Mouse (Mus musculus): ENCODE results near the gene Numa1. TPM values are rescaled to one million over a fixed set of nuclear protein-coding genes. Genes with fewer than 3 reads are reported as not detected.

Gene Numa1
- total RNA-seq, 1 experiment = 91.0 TPM

DNA sequence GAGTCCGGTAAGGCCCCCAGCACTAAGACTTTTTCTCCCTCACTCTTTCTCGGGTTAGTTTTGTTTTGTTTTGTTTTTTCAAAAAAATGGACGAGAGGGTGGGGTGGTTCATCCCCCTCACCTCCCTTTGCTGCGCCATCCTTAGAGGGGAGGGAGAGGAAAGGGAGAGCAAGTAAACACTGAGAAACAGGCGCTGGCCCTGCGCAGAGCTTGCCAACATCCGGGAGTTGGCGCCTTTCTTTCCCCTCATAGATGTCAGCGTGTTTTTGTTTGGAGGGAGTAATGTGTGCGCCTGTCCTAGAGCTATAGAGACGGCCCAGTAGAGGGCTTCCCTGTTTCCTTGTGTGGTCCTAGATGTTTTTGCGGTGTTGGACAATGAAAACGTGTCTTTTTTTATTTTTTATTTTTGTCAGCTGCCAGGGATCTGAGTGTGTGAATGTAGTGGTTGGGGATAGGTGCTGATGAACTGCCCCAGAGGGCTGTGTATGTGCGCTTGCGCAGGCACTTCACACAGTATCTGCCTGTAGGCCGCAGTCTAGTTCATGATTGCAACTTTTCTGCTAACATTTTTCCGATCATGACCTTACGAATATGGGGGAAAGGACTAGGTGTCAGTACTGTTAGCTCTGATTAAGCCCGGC is 37.0 kb downstream of the Numa1 start:
- in situ Hi-C loops (cut with MboI; ENCODE audit: low sequenced_read_pairs in 2 of 2, unreplicated experiment in 2 of 2) = no loop called here
- no peak for DNase-seq (ENCODE audit: low read depth, low spot score)
- peaks cover 3 to 5% of the 10 kb centered on the region in 2 experiments; a peak in 1 of 4 replicates for H3K4me1 ChIP-seq (ENCODE audit: control insufficient read depth in 2 of 2, insufficient read depth in 2 of 2, low read length in 2 of 2, poor library complexity in 1 of 2)
- peak; percentile 29; the same call in 1 of the 2 replicates for TF ChIP-seq ZNF384 (IDR thresholded peaks at IDR 0.05; ENCODE audit: low read depth, low read length)
- TF ChIP-seq ZC3H11A (IDR thresholded peaks at IDR 0.05; ENCODE audit: borderline replicate concordance, low read depth, low read length) = no peak
- H3K9me3 ChIP-seq (ENCODE audit: control insufficient read depth, insufficient read depth, low read depth, low read length) = no peaks in the 10 kb centered on the region
- H3K27ac ChIP-seq (ENCODE audit: insufficient read depth, low read depth, low read length, poor library complexity, severe bottlenecking) = peak overlapping the region; percentile 45; the same call in 1 of the 2 replicates
- H3K36me3 ChIP-seq (ENCODE audit: control insufficient read depth, insufficient read depth, low read length, poor library complexity, severe bottlenecking) = no peaks in the 10 kb centered on the region
- peak overlapping the region; percentile 39 for H3K9ac ChIP-seq (ENCODE audit: insufficient read depth, low read depth, low read length, poor library complexity, severe bottlenecking)
- H3K4me3 ChIP-seq (ENCODE audit: insufficient read depth in 1 of 2, low read depth in 1 of 2, low read length in 2 of 2, poor library complexity in 1 of 2, severe bottlenecking in 1 of 2) = peak overlapping the region; percentile 65 to 86

DNA sequence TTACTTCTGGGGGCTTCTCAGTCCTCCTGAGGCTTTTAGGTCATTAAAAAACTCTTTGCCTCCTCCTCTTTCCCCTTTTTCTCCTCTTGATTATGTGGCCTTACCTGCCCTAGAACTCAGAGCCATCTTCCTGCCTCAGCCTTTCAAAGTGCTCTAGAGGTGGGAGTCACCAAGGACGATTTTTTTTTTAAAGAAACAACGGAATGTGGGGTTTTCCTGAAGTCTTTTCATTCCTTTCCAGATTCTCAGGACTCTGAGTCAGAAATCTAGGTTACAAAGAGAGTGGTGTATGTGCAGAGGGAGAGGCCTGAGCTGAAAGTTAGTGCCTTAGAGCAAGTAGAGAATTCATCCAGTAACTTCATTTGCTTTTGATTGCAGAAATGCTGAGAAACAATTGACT is 37.8 kb downstream of the Numa1 start:
- no peak overlapping the region for H3K4me3 ChIP-seq (ENCODE audit: insufficient read depth in 1 of 2, low read depth in 1 of 2, low read length in 2 of 2, poor library complexity in 1 of 2, severe bottlenecking in 1 of 2)
- TF ChIP-seq CHD2 (IDR thresholded peaks at IDR 0.05; ENCODE audit: low read depth, low read length) (no peak), ZNF384 (IDR thresholded peaks at IDR 0.05; ENCODE audit: low read depth, low read length) (peak; percentile 39; the same call in 1 of the 2 replicates)
- peaks cover 3 to 5% of the 10 kb centered on the region in 2 experiments; a peak in 1 of 4 replicates for H3K4me1 ChIP-seq (ENCODE audit: control insufficient read depth in 2 of 2, insufficient read depth in 2 of 2, low read length in 2 of 2, poor library complexity in 1 of 2)
- no peak overlapping the region; the same call in 1 of the 2 replicates for H3K27ac ChIP-seq (ENCODE audit: insufficient read depth, low read depth, low read length, poor library complexity, severe bottlenecking)
- in situ Hi-C loops (cut with MboI; ENCODE audit: low sequenced_read_pairs in 2 of 2, unreplicated experiment in 2 of 2) = no loop called here
- no peaks in the 10 kb centered on the region for H3K36me3 ChIP-seq (ENCODE audit: control insufficient read depth, insufficient read depth, low read length, poor library complexity, severe bottlenecking)
- DNase-seq (ENCODE audit: low read depth, low spot score) = no peak
- H3K9ac ChIP-seq (ENCODE audit: insufficient read depth, low read depth, low read length, poor library complexity, severe bottlenecking) = no peak overlapping the region
- H3K9me3 ChIP-seq (ENCODE audit: control insufficient read depth, insufficient read depth, low read depth, low read length) = no peaks in the 10 kb centered on the region

- TF ChIP-seq ZNF384 (IDR thresholded peaks at IDR 0.05; ENCODE audit: low read depth, low read length) (no peak), HCFC1 (IDR thresholded peaks at IDR 0.05; ENCODE audit: borderline replicate concordance, insufficient read depth, low read length) (no peak), CHD2 (IDR thresholded peaks at IDR 0.05; ENCODE audit: low read depth, low read length) (no peak), MAFK (IDR thresholded peaks at IDR 0.05; ENCODE audit: insufficient read depth, low read depth, low read length) (no peak), ZC3H11A (IDR thresholded peaks at IDR 0.05; ENCODE audit: borderline replicate concordance, low read depth, low read length) (no peak)
- H3K27ac ChIP-seq (ENCODE audit: insufficient read depth, low read depth, low read length, poor library complexity, severe bottlenecking) = no peak overlapping the region
Measured at GRCm38 (mm10) chr7:101973730-101974129, 39.8 kb downstream of the Numa1 start.

GRCm38 (mm10) chr7:101974505-101974904 is 40.6 kb downstream of the Numa1 start:
- H3K4me1 ChIP-seq (ENCODE audit: control insufficient read depth in 2 of 2, insufficient read depth in 2 of 2, low read length in 2 of 2, poor library complexity in 1 of 2) = peaks cover 0 to 2% of the 10 kb centered on the region in 2 experiments; a peak in 1 of 4 replicates
- no peak for DNase-seq (ENCODE audit: low read depth, low spot score)
- H3K9me3 ChIP-seq (ENCODE audit: control insufficient read depth, insufficient read depth, low read depth, low read length) = no peaks in the 10 kb centered on the region
- no peak for TF ChIP-seq MAFK (IDR thresholded peaks at IDR 0.05; ENCODE audit: insufficient read depth, low read depth, low read length)
- no peak for TF ChIP-seq ZNF384 (IDR thresholded peaks at IDR 0.05; ENCODE audit: low read depth, low read length)
- no peak for TF ChIP-seq HCFC1 (IDR thresholded peaks at IDR 0.05; ENCODE audit: borderline replicate concordance, insufficient read depth, low read length)
- TF ChIP-seq CHD2 (IDR thresholded peaks at IDR 0.05; ENCODE audit: low read depth, low read length) = no peak
- no peak for TF ChIP-seq ZC3H11A (IDR thresholded peaks at IDR 0.05; ENCODE audit: borderline replicate concordance, low read depth, low read length)
- H3K9ac ChIP-seq (ENCODE audit: insufficient read depth, low read depth, low read length, poor library complexity, severe bottlenecking) = no peak overlapping the region
- in situ Hi-C loops (cut with MboI; ENCODE audit: low sequenced_read_pairs in 2 of 2, unreplicated experiment in 2 of 2) = no loop called here
- H3K36me3 ChIP-seq (ENCODE audit: control insufficient read depth, insufficient read depth, low read length, poor library complexity, severe bottlenecking) = no peaks in the 10 kb centered on the region
- no peak overlapping the region for H3K4me3 ChIP-seq (ENCODE audit: insufficient read depth in 1 of 2, low read depth in 1 of 2, low read length in 2 of 2, poor library complexity in 1 of 2, severe bottlenecking in 1 of 2)
- no peak overlapping the region for H3K27ac ChIP-seq (ENCODE audit: insufficient read depth, low read depth, low read length, poor library complexity, severe bottlenecking)

More at GRCm38 (mm10) chr7:101973730-101974129, 39.8 kb downstream of the Numa1 start:
- DNase-seq (ENCODE audit: low read depth, low spot score) = no peak
- H3K9ac ChIP-seq (ENCODE audit: insufficient read depth, low read depth, low read length, poor library complexity, severe bottlenecking) = no peak overlapping the region
- in situ Hi-C loops (cut with MboI; ENCODE audit: low sequenced_read_pairs in 2 of 2, unreplicated experiment in 2 of 2) = no loop called here
- H3K4me3 ChIP-seq (ENCODE audit: insufficient read depth in 1 of 2, low read depth in 1 of 2, low read length in 2 of 2, poor library complexity in 1 of 2, severe bottlenecking in 1 of 2) = no peak overlapping the region
- peaks cover 3 to 4% of the 10 kb centered on the region in 2 experiments; a peak in 1 of 4 replicates for H3K4me1 ChIP-seq (ENCODE audit: control insufficient read depth in 2 of 2, insufficient read depth in 2 of 2, low read length in 2 of 2, poor library complexity in 1 of 2)
- H3K36me3 ChIP-seq (ENCODE audit: control insufficient read depth, insufficient read depth, low read length, poor library complexity, severe bottlenecking) = no peaks in the 10 kb centered on the region
- no peaks in the 10 kb centered on the region for H3K9me3 ChIP-seq (ENCODE audit: control insufficient read depth, insufficient read depth, low read depth, low read length)

DNA sequence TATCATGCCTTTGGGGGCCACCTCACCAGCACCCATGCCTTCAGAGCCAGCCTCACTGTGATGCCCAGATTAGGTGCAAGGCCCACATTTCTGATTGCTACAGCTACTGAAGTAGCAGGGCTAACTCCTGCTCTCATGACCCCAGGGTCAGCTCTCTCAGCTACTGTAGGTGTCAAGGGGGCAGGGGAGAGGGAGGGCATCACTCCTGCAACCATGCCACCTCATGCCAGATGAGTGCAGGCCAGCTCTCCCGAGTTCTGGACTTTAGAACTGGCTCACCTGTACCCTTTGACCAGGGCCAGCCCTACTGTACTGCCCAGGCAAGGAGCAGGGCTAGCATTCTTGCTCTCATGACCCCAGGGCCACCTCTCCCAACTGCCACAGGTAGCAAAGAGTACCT is 48.8 kb downstream of the Numa1 start:
- DNase-seq (ENCODE audit: low read depth, low spot score) = no peak
- in situ Hi-C loops (cut with MboI; ENCODE audit: low sequenced_read_pairs in 2 of 2, unreplicated experiment in 2 of 2) = no loop called here
- Histone ChIP-seq H3K36me3 (ENCODE audit: control insufficient read depth, insufficient read depth, low read length, poor library complexity, severe bottlenecking) (peaks cover 9% of the 10 kb centered on the region), H3K4me1 (ENCODE audit: control insufficient read depth in 2 of 2, insufficient read depth in 2 of 2, low read length in 2 of 2, poor library complexity in 1 of 2) (peaks cover 0 to 6% of the 10 kb centered on the region in 2 experiments; a peak in 1 of 4 replicates), H3K9ac (ENCODE audit: insufficient read depth, low read depth, low read length, poor library complexity, severe bottlenecking) (no peak overlapping the region), H3K9me3 (ENCODE audit: control insufficient read depth, insufficient read depth, low read depth, low read length) (no peaks in the 10 kb centered on the region), H3K4me3 (ENCODE audit: insufficient read depth in 1 of 2, low read depth in 1 of 2, low read length in 2 of 2, poor library complexity in 1 of 2, severe bottlenecking in 1 of 2) (no peak overlapping the region), H3K27ac (ENCODE audit: insufficient read depth, low read depth, low read length, poor library complexity, severe bottlenecking) (no peak overlapping the region)
- TF ChIP-seq ZC3H11A (IDR thresholded peaks at IDR 0.05; ENCODE audit: borderline replicate concordance, low read depth, low read length) (no peak), ZNF384 (IDR thresholded peaks at IDR 0.05; ENCODE audit: low read depth, low read length) (no peak), CHD2 (IDR thresholded peaks at IDR 0.05; ENCODE audit: low read depth, low read length) (no peak), HCFC1 (IDR thresholded peaks at IDR 0.05; ENCODE audit: borderline replicate concordance, insufficient read depth, low read length) (no peak), MAFK (IDR thresholded peaks at IDR 0.05; ENCODE audit: insufficient read depth, low read depth, low read length) (no peak)
